Mouse (Mus musculus) heart, adult 2 months (tissue): ENCODE measurements at regions not wholly inside any gene's neighbourhood (a gene's known extent, or its start where the extent isn't known, plus 50 kb on each side); places are given as distances from the start of the nearest gene placed in this dataset.

Source experiments
- CTCF ChIP-seq: fragments of 200-600 bp; IDR thresholded peaks from 2 replicates; pipeline ENCODE4 v1.8.1; 2022; ENCODE audit warnings: antibody characterized with exemption, mild to moderate bottlenecking, moderate library complexity
- EP300 ChIP-seq: fragments of 200-500 bp; IDR thresholded peaks from 2 replicates; pipeline ENCODE4 v1.6.1; 2011; ENCODE audit warnings: low read depth, low read length, control low read depth; ENCODE audit not compliant: insufficient read depth
- POLR2A ChIP-seq: fragments of 200-500 bp; IDR thresholded peaks from 2 replicates; pipeline ENCODE4 v1.6.1; 2011; ENCODE audit warnings: mild to moderate bottlenecking, low read depth, low read length, control low read depth; ENCODE audit not compliant: insufficient read depth

DNA sequence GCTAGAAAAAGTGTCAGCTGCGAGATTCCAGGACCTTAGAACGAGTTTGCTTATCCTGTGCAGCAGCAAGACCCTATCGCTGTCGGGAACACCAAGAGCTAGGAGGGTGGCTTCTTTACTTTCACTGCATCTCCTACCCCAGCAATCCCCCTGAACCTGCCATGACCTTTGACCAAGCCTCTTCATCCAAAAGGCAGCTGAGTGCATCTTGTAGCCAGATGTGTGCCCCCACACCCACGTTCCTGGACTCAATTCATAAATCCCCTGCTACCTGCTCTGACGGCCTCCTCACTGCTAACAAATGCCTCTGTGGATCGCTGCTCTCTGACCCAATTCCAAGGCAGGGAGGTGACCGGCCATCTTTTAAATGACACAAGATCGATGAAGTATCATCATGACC, 107.7 kb upstream of the Rab11fip2 start:
- TF ChIP-seq POLR2A: no peak
- TF ChIP-seq CTCF: no peak
- TF ChIP-seq EP300: no peak
